Mouse (Mus musculus): ENCODE results near the gene Wrap53.
"Not testable (repeated sequence)": the region's sequence is repeated elsewhere in the genome, so short reads cannot be mapped to it uniquely, and the experiment has no call there.

Wrap53 gene

GRCm38 (mm10) chr11:69564391-69564790 is 15.7 kb downstream of the Wrap53 start:
- DNase-seq (ENCODE audit: low spot score), result no peak

GRCm38 (mm10) chr11:69563373-69563772 is 16.7 kb downstream of the Wrap53 start:
- no peak for DNase-seq (ENCODE audit: low spot score)

- peak; percentile 61 for DNase-seq (ENCODE audit: low spot score)
These were observed 18.9 kb downstream of the Wrap53 start for GRCm38 (mm10) chr11:69560896-69561854.

- DNase-seq (ENCODE audit: low spot score), result peak; percentile 63
These were observed 19.9 kb downstream of the Wrap53 start, which contains the start of gene Efnb3 for GRCm38 (mm10) chr11:69559851-69560765. Gene Efnb3, minus strand, starts transcription at chr11:69560205.

GRCm38 (mm10) chr11:69559183-69559582 is 20.9 kb downstream of the Wrap53 start:
- no peak for DNase-seq (ENCODE audit: low spot score)

- DNase-seq (ENCODE audit: low spot score), result no peak
These were observed 21.3 kb downstream of the Wrap53 start for GRCm38 (mm10) chr11:69558756-69559155.

GRCm38 (mm10) chr11:69557381-69557958 is 22.6 kb downstream of the Wrap53 start:
- DNase-seq (ENCODE audit: low spot score), result peak; percentile 68

- no peak for DNase-seq (ENCODE audit: low spot score)
These were observed 25.4 kb downstream of the Wrap53 start for GRCm38 (mm10) chr11:69554539-69555140.

- no peak for DNase-seq (ENCODE audit: low spot score)
These were observed 26.7 kb downstream of the Wrap53 start for GRCm38 (mm10) chr11:69553341-69553721.

- DNase-seq (ENCODE audit: low spot score), result peak; percentile 67
These were observed 27.3 kb downstream of the Wrap53 start for GRCm38 (mm10) chr11:69552622-69553340.

- no peak for DNase-seq (ENCODE audit: low spot score)
These were observed 28.7 kb downstream of the Wrap53 start for GRCm38 (mm10) chr11:69551310-69551709.

- DNase-seq (ENCODE audit: low spot score), result no peak
These were observed 30.9 kb downstream of the Wrap53 start, which contains the start of gene Dnah2 for GRCm38 (mm10) chr11:69549060-69549656. Gene Dnah2, minus strand, starts transcription at chr11:69549110.

GRCm38 (mm10) chr11:69547071-69547470 is 33.0 kb downstream of the Wrap53 start:
- peak; percentile 57 for DNase-seq (ENCODE audit: low spot score)

GRCm38 (mm10) chr11:69546423-69547053 is 33.5 kb downstream of the Wrap53 start:
- peak; percentile 77 for DNase-seq (ENCODE audit: low spot score)

- no peak for DNase-seq (ENCODE audit: low spot score)
These were observed 34.1 kb downstream of the Wrap53 start for GRCm38 (mm10) chr11:69545957-69546356.

GRCm38 (mm10) chr11:69543598-69543997 is 36.5 kb downstream of the Wrap53 start:
- no peak for DNase-seq (ENCODE audit: low spot score)

GRCm38 (mm10) chr11:69541741-69542140 is 38.3 kb downstream of the Wrap53 start:
- not testable (repeated sequence) for DNase-seq (ENCODE audit: low spot score)

- DNase-seq (ENCODE audit: low spot score), result no peak
These were observed 39.4 kb downstream of the Wrap53 start for GRCm38 (mm10) chr11:69540700-69541099.

- DNase-seq (ENCODE audit: low spot score), result no peak
These were observed 45.1 kb downstream of the Wrap53 start for GRCm38 (mm10) chr11:69534990-69535389.
